Mouse (Mus musculus) right cerebral cortex, adult 2 months (tissue): ENCODE data around the gene Tmod4.

Experiments used
- DNase-seq, 2 experiments: peaks; one replicate each; pipeline ENCODE4 v3.0.0; 2021 to 2022; ENCODE audit warnings: low spot score in 2 of 2

The Tmod4 gene

DNA sequence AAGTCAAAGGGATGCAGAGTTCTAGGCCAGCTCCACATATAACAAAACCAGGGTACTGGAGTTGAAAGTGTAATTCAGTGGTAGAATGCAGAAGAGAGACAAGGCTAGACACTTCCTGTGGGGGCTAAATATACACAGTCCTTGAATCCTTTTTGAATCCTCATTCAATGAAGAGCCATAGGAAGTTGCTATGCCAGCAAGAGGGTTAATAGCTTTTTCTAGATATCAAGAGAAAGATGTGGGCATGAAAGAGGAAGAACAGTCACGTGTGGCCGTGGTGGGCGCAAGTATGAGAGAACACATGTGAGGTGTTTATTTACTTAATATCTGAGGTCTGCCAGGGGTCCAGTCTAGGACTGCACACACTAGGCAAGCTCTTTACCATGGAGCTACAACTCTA lies 12.1 kb downstream of the Tmod4 start:
- DNase-seq = no peak

DNA sequence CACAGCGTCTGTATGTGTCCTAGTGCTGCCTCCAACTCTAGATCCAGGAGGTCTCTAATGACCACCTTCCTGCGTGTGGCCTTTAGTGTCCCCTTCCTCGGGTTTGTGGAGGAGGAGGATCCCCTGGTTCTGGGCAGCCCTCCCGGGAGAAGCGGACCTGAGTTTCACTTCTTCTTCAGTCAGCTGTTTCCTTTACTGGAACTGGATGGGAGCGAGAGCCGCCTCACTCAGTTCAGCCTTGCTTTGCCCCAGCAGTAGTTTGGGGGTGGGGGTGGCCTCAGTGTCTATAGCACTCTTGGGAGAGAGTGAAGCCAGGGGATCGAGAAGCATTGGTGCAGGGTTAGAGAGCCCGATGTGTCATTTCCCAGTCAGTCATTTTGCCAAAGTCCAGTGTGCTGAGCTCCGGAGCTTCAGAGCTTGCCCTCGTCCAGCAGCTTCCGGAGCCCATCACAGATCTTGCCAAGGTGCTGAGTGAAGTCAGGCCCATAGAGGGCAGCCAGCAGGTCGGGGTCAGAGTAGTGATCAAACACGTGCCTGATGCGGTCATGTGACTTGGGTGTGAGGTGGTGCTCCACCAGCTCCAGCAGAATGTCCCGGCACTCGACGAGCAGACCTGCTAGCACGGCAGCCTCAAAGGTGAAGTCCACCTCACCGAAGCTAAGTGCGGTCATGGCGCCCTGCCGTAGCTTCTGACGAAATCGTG lies 15.5 kb downstream of the Tmod4 start:
- no peak for DNase-seq

DNA sequence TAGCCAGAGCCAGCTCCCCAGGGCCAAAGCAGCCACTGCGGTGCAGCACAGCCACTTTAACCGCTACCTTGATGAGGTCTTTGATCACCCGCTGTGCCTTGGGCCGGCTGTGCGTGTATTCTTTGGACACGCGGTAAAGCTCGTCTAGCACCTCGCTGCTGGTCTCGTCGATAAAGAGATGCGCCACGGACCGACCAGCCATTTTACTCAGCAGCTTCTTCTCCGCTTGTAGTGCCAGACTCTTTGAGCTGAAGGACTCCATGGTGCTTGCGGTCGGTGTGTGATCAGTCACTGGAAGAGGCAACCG lies 16.0 kb downstream of the Tmod4 start:
- no peak for DNase-seq

- no peak for DNase-seq
Measured at GRCm38 (mm10) chr3:95140795-95141194, 16.5 kb downstream of the Tmod4 start.

GRCm38 (mm10) chr3:95141474-95141873 lies 17.2 kb downstream of the Tmod4 start:
- no peak for DNase-seq

- DNase-seq = no peak
Measured at GRCm38 (mm10) chr3:95141952-95142616, 17.8 kb downstream of the Tmod4 start, which contains the start of gene Tnfaip8l2. Gene Tnfaip8l2, minus strand, starts transcription at chr3:95142360.

DNA sequence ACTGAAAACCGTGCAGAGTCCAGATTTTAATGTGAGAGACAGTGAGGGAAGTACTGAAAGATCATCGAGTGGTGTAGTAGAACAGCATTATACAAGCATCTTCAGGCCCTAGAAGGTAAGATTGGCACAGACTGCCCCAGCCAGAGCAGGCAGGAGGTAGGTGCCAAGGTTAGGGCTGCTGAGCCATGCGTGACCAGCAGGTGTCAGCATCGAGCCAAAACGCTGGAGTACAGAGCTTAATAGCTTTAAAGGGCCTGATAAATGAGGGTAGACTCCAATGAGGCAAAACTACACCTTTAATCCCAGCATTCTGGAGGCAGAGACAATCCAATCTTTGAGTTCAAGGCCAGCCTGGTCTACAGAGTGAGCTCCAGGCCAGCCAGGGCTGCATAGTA lies 18.3 kb downstream of the Tmod4 start:
- DNase-seq = peak; percentile 87 to 94

GRCm38 (mm10) chr3:95147924-95148323 lies 23.6 kb downstream of the Tmod4 start:
- no peak for DNase-seq

GRCm38 (mm10) chr3:95153874-95154273 lies 29.6 kb downstream of the Tmod4 start:
- DNase-seq = no peak

DNA sequence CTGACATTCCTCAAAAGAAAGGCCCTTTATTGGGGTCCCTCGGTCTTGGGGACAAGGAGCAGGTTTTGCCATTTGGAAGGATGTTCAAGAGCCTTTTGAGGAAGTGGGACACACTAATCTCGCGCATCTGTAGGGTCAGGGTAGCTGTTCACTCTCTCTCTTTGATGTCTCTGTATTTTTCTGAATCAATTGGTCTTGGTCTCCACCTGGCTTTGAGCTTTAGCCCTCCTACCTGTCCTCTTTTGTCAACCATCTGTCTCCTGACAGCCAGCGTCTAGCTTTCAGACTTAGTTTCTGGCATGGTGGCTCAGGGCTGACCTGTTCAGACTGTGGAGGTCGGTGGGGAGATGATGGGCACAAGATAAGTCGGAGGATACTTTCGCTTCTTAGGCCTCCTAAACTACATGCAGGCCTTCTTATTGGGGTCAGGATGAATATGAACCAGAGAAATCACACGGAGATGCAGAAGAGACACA lies 35.3 kb downstream of the Tmod4 start:
- no peak for DNase-seq

DNA sequence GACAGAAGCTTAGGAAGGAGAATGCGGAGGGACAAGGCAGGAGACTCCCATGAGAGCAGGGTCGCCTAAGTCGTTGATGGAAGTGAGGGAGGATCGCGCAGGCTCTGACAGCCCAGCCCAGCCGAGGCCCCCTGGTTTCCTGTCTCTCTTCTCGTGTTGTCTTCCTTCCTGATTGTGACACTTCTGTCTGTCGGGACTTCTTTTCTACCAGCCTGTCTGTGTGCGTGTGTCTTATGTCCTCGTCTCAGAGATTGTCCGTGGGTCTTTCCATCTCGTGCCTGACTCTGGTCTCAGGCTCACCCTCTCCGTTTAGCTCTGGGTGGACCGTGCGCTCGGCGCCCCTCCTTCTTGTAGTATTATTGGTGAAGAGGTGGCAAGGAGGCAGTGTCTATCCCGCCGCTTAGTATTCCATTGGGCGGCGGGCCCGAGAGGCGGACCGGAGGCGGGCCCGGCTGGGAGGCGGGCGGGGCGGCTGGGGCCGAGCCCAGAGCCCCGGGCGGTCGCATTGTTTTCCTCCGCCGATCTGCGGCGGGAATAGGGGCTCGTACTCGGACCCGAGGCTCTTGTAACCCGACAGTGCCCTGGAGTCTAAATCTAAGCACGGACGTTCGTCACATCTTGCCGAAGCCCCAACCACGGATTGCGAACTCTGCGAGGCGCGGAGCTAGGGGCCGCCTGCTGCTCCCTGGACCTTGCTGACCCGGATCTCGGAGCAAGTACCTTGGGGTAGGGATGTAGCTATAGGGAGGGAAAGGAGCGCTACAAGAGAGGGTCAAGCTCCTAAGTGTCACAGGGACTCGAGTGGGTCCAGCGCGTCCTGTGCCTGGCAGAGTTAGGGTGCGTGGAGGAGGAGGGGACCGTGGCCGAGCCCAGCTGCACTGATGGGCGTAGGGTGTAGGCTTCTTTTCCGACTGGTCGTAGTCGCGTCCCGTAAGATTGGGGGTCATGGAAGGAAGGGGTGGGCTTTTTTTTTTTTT lies 36.0 kb downstream of the Tmod4 start, which contains the start of gene Sema6c:
Sema6c (plus strand) TSS at position 471 of the 977 bp plus-strand sequence.
- peak; percentile 86 to 87 for DNase-seq

GRCm38 (mm10) chr3:95161041-95161551 lies 36.8 kb downstream of the Tmod4 start:
- DNase-seq = no peak

DNA sequence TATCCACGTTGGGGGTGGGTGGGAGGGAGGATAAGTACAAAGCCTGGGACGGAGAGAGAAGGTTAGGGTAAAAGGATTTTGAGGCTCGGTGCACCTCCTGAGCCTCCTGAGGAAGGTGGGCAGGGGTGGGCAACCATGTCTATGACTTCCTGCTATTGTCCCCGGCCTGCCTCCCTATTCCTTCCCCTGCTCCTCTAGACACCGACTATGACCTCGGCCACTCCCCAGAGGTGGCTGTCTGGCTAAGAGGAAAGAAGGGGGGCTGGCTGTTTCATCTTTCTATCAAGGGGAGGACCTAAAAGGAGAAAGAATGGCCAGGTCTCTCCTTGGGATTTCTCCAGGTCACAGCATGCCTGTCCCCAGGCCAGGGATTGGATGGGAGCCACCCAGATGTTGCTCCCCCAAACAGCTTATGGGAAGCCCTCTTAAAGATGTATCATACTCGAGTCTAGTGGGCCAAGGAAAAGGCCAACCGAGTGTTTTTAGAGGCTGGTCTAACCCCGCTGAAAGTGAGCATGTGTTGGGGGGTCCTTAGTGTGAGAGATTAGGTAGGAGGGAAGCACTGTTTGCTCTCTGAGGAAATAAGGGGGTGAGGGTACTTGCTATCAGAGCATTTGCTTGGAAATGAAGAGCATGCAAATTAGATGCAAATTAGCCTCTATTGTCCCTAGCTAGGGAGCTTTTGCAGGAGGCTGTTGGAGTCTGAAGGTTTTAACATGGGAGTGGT lies 37.5 kb downstream of the Tmod4 start:
- no peak for DNase-seq

DNA sequence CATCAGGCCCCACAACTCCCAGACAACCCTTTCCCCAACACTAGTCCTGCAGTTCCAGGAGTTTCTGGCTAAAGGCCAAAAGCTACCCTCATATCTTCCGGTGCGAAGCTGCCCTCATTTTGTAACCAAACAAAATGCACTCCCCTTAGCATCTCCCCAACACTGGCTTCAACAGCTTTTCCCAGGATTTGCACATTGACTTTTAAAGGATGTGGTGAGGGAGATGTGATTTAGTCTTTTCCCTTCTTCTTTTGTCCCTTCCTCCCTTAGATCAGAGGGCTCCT lies 38.0 kb downstream of the Tmod4 start:
- DNase-seq = no peak

DNA sequence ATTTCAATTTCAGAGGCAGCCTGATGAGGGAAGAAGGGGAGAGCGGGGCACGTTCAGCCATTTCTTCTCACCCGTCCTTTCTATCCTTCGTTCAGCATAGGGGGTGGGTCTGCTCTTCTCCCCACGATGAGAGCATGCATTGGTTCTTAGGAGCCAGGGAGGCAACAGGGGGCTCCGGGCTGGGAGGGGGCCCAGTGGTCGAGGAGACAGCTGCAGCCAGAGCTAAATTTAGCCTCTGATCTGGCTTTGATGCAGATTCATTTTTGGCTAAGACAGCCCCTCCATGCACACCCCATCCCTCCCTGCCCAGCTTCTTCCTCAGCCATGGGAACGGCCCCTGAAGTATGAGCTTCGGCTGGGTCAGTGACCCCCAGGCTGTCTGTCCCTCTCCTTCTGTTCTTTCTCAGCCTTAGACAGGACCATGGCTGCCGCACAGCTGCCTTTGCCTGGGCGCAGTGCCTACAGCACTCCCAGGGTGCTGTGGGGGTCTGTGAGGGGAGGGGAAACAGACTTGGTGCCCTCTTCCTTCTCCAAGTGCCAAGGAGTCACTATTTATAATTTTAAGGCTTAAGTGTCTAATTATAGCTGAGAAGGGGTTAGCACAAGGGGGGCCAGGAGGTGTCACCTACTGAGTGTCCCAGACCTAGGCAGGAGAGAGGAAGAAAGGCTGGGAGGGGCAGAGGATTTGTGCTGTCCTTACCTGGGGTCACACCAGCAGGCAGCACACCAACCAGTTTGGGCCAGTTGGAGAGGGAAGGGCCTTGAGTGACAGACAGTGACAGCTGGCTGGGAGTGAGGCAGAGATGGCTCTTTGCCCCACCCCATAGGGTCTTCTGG lies 39.4 kb downstream of the Tmod4 start:
- DNase-seq = no peak

GRCm38 (mm10) chr3:95164256-95164550 lies 39.9 kb downstream of the Tmod4 start:
- DNase-seq = no peak

- no peak for DNase-seq
Measured at GRCm38 (mm10) chr3:95164840-95165239, 40.6 kb downstream of the Tmod4 start.

DNA sequence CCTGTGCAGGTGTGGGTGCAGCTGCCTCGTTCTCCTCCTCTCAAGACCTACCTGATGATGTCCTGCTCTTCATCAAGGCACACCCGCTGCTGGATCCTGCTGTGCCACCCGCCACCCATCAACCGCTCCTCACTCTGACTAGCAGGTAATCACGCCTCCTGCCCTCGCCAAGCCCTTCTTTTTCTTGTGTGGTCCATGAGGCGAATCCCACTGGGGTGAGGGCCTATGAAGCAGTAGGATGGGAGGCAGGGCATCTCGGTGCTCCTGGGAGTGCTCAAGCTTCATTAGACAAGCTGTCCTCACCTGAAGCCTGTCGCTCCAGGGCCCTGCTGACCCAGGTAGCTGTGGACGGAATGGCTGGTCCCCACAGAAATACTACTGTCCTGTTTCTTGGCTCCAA lies 45.7 kb downstream of the Tmod4 start:
- no peak for DNase-seq

GRCm38 (mm10) chr3:95171105-95171504 lies 46.8 kb downstream of the Tmod4 start:
- DNase-seq = no peak

- no peak for DNase-seq
Measured at GRCm38 (mm10) chr3:95172526-95173255, 48.4 kb downstream of the Tmod4 start.
